Mouse (Mus musculus): ENCODE measurements around the gene Nedd4. TPM values are rescaled to one million over a fixed set of nuclear protein-coding genes. Genes with fewer than 3 reads are reported as not detected.
A peak's percentile ranks its signal among the peaks of the same experiment; 100 is the strongest.

Gene Nedd4
- polyA plus RNA-seq, 1 experiment from 2014 or later, result 377 TPM

DNA sequence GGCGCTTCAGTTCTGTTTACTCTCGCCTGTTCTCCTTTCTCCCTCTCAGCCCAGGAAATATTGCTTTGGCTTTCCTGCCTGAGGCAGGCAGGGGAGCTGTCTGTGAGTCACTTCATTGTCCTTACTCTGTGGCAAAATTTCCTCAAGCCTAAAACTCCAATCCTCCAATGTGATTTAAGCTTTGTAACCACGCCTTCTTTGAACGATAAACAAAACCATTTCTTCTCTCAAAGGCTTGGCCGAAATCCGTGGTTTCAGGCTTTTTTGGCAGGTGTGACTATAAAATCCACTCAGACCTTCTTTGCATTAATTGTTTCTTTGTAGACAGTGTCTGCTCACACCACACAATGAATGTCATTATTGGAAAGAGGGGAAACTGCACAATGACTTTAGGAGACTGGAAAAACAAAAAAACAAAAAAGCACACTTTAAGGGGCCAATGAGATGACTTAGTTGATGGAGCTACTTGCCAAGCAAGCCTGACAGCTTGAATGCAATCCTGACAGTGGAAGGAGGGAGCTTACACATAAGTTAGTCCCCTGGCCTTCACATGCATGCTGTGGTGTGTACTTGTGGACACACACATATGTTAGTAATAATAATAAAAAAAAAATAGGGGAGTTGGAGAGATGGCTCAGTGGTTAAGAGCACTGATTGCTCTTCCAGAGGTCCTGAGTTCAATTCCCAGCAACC lies 17.6 kb upstream of the Nedd4 start:
- TF ChIP-seq CTCF (IDR thresholded peaks at IDR 0.05; ENCODE audit: low read depth), result no peak
- peak overlapping the region; percentile 47; the same call in 1 of the 2 replicates for H3K27ac ChIP-seq
- peaks cover 18% of the 10 kb centered on the region for H3K4me1 ChIP-seq (replicated peaks; ENCODE audit: insufficient read depth, low read length)
- no peaks in the 10 kb centered on the region for H3K9me3 ChIP-seq (replicated peaks; ENCODE audit: low read length)
- no peak overlapping the region for H3K4me3 ChIP-seq (replicated peaks; ENCODE audit: low read depth, low read length)
- no peak for DNase-seq (ENCODE audit: low spot score)
- H3K9ac ChIP-seq (ENCODE audit: low read depth, low read length), result no peak overlapping the region
- H3K36me3 ChIP-seq (ENCODE audit: insufficient read depth, low read length), result no peaks in the 10 kb centered on the region
- H3K4me2 ChIP-seq (ENCODE audit: low read length), result no peak overlapping the region
- 43% methylated on average over 6 of the region's 6 CpGs for WGBS
- ATAC-seq (replicated peaks; ENCODE audit: low FRiP score, low read depth), result no peak
- H3K27me3 ChIP-seq (ENCODE audit: insufficient read depth, low read length), result no peaks in the 10 kb centered on the region

DNA sequence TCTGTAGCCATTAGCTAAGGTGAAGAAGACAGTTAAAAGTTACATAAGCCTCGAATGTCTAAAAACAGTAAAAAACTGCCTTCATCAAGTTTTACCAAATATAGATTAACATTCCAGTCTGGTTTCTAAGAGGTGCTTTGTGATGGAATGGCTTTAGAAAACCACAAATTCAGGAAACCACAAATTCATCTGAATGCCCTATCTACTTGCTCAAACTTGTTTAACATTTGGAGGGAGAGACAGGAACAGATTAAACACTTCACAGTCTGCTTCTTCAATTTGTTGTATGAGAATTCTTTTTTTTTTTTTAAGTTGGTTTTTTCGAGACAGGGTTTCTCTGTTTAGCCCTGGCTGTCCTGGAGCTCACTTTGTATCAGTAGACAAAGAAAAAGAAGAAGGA lies 12.4 kb upstream of the Nedd4 start:
- no peak overlapping the region for H3K9ac ChIP-seq (ENCODE audit: low read depth, low read length)
- H3K4me3 ChIP-seq (replicated peaks; ENCODE audit: low read depth, low read length), result no peak overlapping the region
- DNase-seq (ENCODE audit: low spot score), result no peak
- 58% methylated on average over 2 of the region's 2 CpGs for WGBS
- no peak for ATAC-seq (replicated peaks; ENCODE audit: low FRiP score, low read depth)
- H3K27me3 ChIP-seq (ENCODE audit: insufficient read depth, low read length), result no peaks in the 10 kb centered on the region
- H3K9me3 ChIP-seq (replicated peaks; ENCODE audit: low read length), result no peaks in the 10 kb centered on the region
- 0 out of 2 replicates have a peak, but pooled peaks cover 7% of the 10 kb centered on the region for H3K4me1 ChIP-seq (replicated peaks; ENCODE audit: insufficient read depth, low read length)
- H3K27ac ChIP-seq, result no peak overlapping the region
- H3K36me3 ChIP-seq (ENCODE audit: insufficient read depth, low read length), result no peaks in the 10 kb centered on the region
- no peak for TF ChIP-seq CTCF (IDR thresholded peaks at IDR 0.05; ENCODE audit: low read depth)
- H3K4me2 ChIP-seq (ENCODE audit: low read length), result no peak overlapping the region

DNA sequence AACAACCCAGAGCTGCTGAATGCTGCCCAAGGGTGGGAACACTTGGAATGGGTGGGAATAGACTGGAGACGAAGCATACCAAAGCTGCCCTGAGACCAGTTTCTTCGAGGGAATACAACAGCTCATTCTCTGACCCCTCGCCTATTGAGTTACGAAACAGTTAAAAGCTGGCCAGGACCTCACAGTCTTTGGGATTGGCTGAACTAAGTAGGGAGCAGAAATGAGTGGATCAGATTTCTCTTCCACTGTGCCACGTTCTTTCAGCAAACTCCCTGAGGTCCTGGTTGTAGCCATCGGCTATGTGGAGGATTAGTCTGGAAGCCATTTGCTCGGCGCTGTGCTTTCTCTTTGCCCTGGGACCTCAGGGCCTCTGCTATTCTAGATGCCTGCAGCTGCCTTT lies 9.2 kb upstream of the Nedd4 start:
- TF ChIP-seq CTCF (IDR thresholded peaks at IDR 0.05; ENCODE audit: low read depth), result no peak
- Histone ChIP-seq H3K4me2 (ENCODE audit: low read length) (peak overlapping the region; percentile 37; the same call in 1 of the 2 replicates), H3K9me3 (replicated peaks; ENCODE audit: low read length) (no peaks in the 10 kb centered on the region), H3K9ac (ENCODE audit: low read depth, low read length) (no peak overlapping the region), H3K4me3 (replicated peaks; ENCODE audit: low read depth, low read length) (no peak overlapping the region), H3K27me3 (ENCODE audit: insufficient read depth, low read length) (no peaks in the 10 kb centered on the region), H3K36me3 (ENCODE audit: insufficient read depth, low read length) (no peaks in the 10 kb centered on the region), H3K4me1 (replicated peaks; ENCODE audit: insufficient read depth, low read length) (0 out of 2 replicates have a peak, but pooled peaks cover 7% of the 10 kb centered on the region), H3K27ac (peak overlapping the region; percentile 74)
- WGBS, result 7% methylated on average over 8 of the region's 8 CpGs
- peak; percentile 84 for ATAC-seq (replicated peaks; ENCODE audit: low FRiP score, low read depth)
- DNase-seq (ENCODE audit: low spot score), result peak; percentile 96

DNA sequence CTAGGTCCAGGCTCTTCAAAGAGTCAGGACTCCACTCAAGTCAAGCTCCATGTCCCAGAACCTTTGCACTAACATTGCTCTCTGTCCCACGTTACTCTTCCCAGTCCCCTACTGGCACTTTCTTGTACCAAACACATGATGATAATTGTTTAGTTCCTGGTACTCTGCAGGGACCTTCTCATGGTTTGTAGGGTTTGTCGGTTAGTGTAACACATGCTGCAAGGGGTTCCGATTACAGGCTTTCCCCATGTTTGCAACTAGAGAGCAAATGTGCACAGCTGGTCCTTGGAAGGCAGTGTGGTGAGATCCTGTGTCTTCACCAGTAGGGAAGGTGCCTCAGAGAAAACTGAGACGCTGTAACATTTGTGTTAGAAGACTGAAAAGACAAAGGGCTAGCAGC lies 8.6 kb upstream of the Nedd4 start:
- ATAC-seq (replicated peaks; ENCODE audit: low FRiP score, low read depth) (no peak; the same call in 1 of the 2 replicates), DNase-seq (ENCODE audit: low spot score) (peak; percentile 72)
- H3K27me3 ChIP-seq (ENCODE audit: insufficient read depth, low read length), result no peaks in the 10 kb centered on the region
- no peak overlapping the region for H3K9ac ChIP-seq (ENCODE audit: low read depth, low read length)
- peak overlapping the region; percentile 74 for H3K27ac ChIP-seq
- 25% methylated on average over 4 of the region's 4 CpGs for WGBS
- H3K4me1 ChIP-seq (replicated peaks; ENCODE audit: insufficient read depth, low read length), result 0 out of 2 replicates have a peak, but pooled peaks cover 7% of the 10 kb centered on the region
- H3K4me2 ChIP-seq (ENCODE audit: low read length), result peak overlapping the region; percentile 37; the same call in 1 of the 2 replicates
- no peak for TF ChIP-seq CTCF (IDR thresholded peaks at IDR 0.05; ENCODE audit: low read depth)
- H3K4me3 ChIP-seq (replicated peaks; ENCODE audit: low read depth, low read length), result no peak overlapping the region
- H3K9me3 ChIP-seq (replicated peaks; ENCODE audit: low read length), result no peaks in the 10 kb centered on the region
- H3K36me3 ChIP-seq (ENCODE audit: insufficient read depth, low read length), result no peaks in the 10 kb centered on the region

DNA sequence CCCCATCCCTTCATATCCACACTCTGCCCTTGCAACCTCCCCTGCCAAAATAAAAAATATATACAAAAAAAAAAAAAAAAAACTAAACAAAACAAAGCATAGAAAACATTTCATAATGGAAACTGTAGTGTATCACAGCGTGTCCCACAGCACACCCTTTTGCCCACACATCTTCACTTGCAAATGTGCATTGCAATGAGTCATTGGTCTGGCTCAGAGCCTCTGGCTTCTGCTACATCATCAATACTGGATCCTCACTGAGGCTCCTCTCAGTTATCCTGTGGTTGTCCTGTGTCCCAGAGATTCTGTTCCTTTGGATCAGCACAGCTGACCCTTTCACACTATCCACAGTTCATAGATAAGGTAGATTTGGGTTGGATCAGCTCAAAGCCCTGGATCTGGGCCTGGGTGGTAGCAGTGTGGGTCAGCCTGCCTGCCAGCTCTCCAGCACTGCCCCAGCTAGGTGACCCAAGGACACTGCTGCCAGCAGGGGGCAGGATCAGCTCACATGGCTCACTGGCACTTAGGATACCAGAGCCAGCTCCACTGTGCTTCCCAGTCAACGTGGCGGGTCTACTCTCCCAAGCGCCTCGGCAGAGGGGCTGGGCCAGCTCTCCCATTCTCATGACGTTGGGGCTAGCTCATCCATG lies 7.4 kb upstream of the Nedd4 start:
- DNase-seq (ENCODE audit: low spot score), result no peak
- ATAC-seq (replicated peaks; ENCODE audit: low FRiP score, low read depth), result peak; percentile 41; the same call in 1 of the 2 replicates
- H3K4me1 ChIP-seq (replicated peaks; ENCODE audit: insufficient read depth, low read length), result 0 out of 2 replicates have a peak, but pooled peaks cover 7% of the 10 kb centered on the region
- no peaks in the 10 kb centered on the region for H3K36me3 ChIP-seq (ENCODE audit: insufficient read depth, low read length)
- no peaks in the 10 kb centered on the region for H3K9me3 ChIP-seq (replicated peaks; ENCODE audit: low read length)
- H3K4me2 ChIP-seq (ENCODE audit: low read length), result no peak overlapping the region
- H3K4me3 ChIP-seq (replicated peaks; ENCODE audit: low read depth, low read length), result no peak overlapping the region
- peak; percentile 68 for TF ChIP-seq CTCF (IDR thresholded peaks at IDR 0.05; ENCODE audit: low read depth)
- WGBS, result 77% methylated on average over 6 of the region's 6 CpGs
- H3K9ac ChIP-seq (ENCODE audit: low read depth, low read length), result no peak overlapping the region
- H3K27me3 ChIP-seq (ENCODE audit: insufficient read depth, low read length), result no peaks in the 10 kb centered on the region
- H3K27ac ChIP-seq, result no peak overlapping the region

DNA sequence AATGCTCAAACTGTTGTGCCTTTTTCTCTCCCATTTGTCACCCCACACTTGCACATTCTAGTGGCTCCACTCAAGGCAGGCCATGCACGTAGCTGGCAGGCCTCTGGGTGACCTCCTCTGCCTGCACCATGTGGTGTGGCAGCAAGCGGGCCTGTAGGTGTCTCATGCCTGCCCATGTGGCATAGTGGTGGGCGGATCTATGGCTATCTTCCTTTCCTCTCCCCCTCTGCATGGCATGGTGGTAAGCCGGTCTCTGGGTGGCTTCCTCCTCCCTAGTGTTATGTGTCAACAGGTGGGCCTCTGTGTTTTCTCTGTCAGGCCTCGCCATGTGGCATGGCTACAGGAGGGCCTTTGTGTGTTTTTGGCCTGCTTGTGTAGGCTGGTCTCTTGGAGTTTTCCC lies 6.5 kb upstream of the Nedd4 start:
- Histone ChIP-seq H3K36me3 (ENCODE audit: insufficient read depth, low read length) (no peaks in the 10 kb centered on the region), H3K4me1 (replicated peaks; ENCODE audit: insufficient read depth, low read length) (0 out of 2 replicates have a peak, but pooled peaks cover 7% of the 10 kb centered on the region), H3K27ac (no peak overlapping the region), H3K9me3 (replicated peaks; ENCODE audit: low read length) (no peaks in the 10 kb centered on the region), H3K9ac (ENCODE audit: low read depth, low read length) (no peak overlapping the region), H3K4me2 (ENCODE audit: low read length) (no peak overlapping the region), H3K27me3 (ENCODE audit: insufficient read depth, low read length) (no peaks in the 10 kb centered on the region), H3K4me3 (replicated peaks; ENCODE audit: low read depth, low read length) (no peak overlapping the region)
- DNase-seq (ENCODE audit: low spot score) (no peak), ATAC-seq (replicated peaks; ENCODE audit: low FRiP score, low read depth) (no peak; the same call in 1 of the 2 replicates)
- 74% methylated on average over 5 of the region's 5 CpGs for WGBS
- no peak for TF ChIP-seq CTCF (IDR thresholded peaks at IDR 0.05; ENCODE audit: low read depth)
